Mouse (Mus musculus): ENCODE data around the gene Bcap31. TPM values are rescaled to one million over a fixed set of nuclear protein-coding genes. Genes with fewer than 3 reads are reported as not detected.
A peak's percentile ranks its signal among the peaks of the same experiment; 100 is the strongest.

The Bcap31 gene
- total and polyA plus RNA-seq, 2 experiments = 69.8 to 168 TPM

- DNase-seq (ENCODE audit: extremely low read depth, low read depth, low spot score) = no peak
- H3K4me3 ChIP-seq (ENCODE audit: insufficient read depth, low read depth, low read length) = peak overlapping the region; percentile 63
- 44% methylated on average over 19 of the region's 20 CpGs for WGBS
- H3K27me3 ChIP-seq (ENCODE audit: control insufficient read depth, insufficient read depth, low read length) = no peaks in the 10 kb centered on the region
- no peaks in the 10 kb centered on the region for H3K36me3 ChIP-seq (ENCODE audit: control insufficient read depth, insufficient read depth, low read length)
- TF ChIP-seq POLR2A (IDR thresholded peaks at IDR 0.05; ENCODE audit: extremely low read depth, insufficient read depth, low read length) = no peak
- no peak for TF ChIP-seq CTCF (IDR thresholded peaks at IDR 0.05; ENCODE audit: low read depth, low read length)
- H3K9ac ChIP-seq (ENCODE audit: low read depth, low read length) = peak overlapping the region; percentile 55
- no peak overlapping the region for H3K27ac ChIP-seq (replicated peaks; ENCODE audit: insufficient read depth, low read depth, low read length)
- H3K79me2 ChIP-seq (ENCODE audit: control insufficient read depth, insufficient read depth, low read length) = no peaks in the 10 kb centered on the region
- H3K4me1 ChIP-seq (ENCODE audit: control insufficient read depth, insufficient read depth, low read length) = peaks cover 5% of the 10 kb centered on the region
Measured at GRCm38 (mm10) chrX:73673968-73674661, 41.9 kb downstream of the Bcap31 start.

GRCm38 (mm10) chrX:73673619-73673967, 42.4 kb downstream of the Bcap31 start:
- no peaks in the 10 kb centered on the region for H3K27me3 ChIP-seq (ENCODE audit: control insufficient read depth, insufficient read depth, low read length)
- 3% methylated on average over 17 of the region's 42 CpGs for WGBS
- DNase-seq (ENCODE audit: extremely low read depth, low read depth, low spot score) = no peak
- no peaks in the 10 kb centered on the region for H3K36me3 ChIP-seq (ENCODE audit: control insufficient read depth, insufficient read depth, low read length)
- no peaks in the 10 kb centered on the region for H3K79me2 ChIP-seq (ENCODE audit: control insufficient read depth, insufficient read depth, low read length)
- H3K4me3 ChIP-seq (ENCODE audit: insufficient read depth, low read depth, low read length) = peak overlapping the region; percentile 63
- H3K4me1 ChIP-seq (ENCODE audit: control insufficient read depth, insufficient read depth, low read length) = peaks cover 5% of the 10 kb centered on the region
- no peak for TF ChIP-seq POLR2A (IDR thresholded peaks at IDR 0.05; ENCODE audit: extremely low read depth, insufficient read depth, low read length)
- no peak for TF ChIP-seq CTCF (IDR thresholded peaks at IDR 0.05; ENCODE audit: low read depth, low read length)
- H3K27ac ChIP-seq (replicated peaks; ENCODE audit: insufficient read depth, low read depth, low read length) = no peak overlapping the region
- H3K9ac ChIP-seq (ENCODE audit: low read depth, low read length) = peak overlapping the region; percentile 55

GRCm38 (mm10) chrX:73672879-73673618, 42.9 kb downstream of the Bcap31 start, which contains the start of gene Slc6a8:
Gene Slc6a8, plus strand, starts transcription at chrX:73673150.
- Histone ChIP-seq H3K4me3 (ENCODE audit: insufficient read depth, low read depth, low read length) (peak within 1 kb of the TSS; percentile 63), H3K9ac (ENCODE audit: low read depth, low read length) (peak within 1 kb of the TSS; percentile 87), H3K4me1 (ENCODE audit: control insufficient read depth, insufficient read depth, low read length) (peaks cover 5% of the 10 kb centered on the region), H3K36me3 (ENCODE audit: control insufficient read depth, insufficient read depth, low read length) (no peaks in the 10 kb centered on the region), H3K27me3 (ENCODE audit: control insufficient read depth, insufficient read depth, low read length) (no peaks in the 10 kb centered on the region), H3K79me2 (ENCODE audit: control insufficient read depth, insufficient read depth, low read length) (no peaks in the 10 kb centered on the region), H3K27ac (replicated peaks; ENCODE audit: insufficient read depth, low read depth, low read length) (no peak within 1 kb of the TSS; the same call in 1 of the 2 replicates)
- WGBS = under 1% methylated on average over 39 of the region's 72 CpGs
- TF ChIP-seq CTCF (IDR thresholded peaks at IDR 0.05; ENCODE audit: low read depth, low read length) = no peak
- TF ChIP-seq POLR2A (IDR thresholded peaks at IDR 0.05; ENCODE audit: extremely low read depth, insufficient read depth, low read length) = 0 out of 2 replicates have a peak, but pooled peaks have one; percentile 32
- peak; percentile 23 for DNase-seq (ENCODE audit: extremely low read depth, low read depth, low spot score)

GRCm38 (mm10) chrX:73672031-73672431, 43.9 kb downstream of the Bcap31 start:
- no peaks in the 10 kb centered on the region for H3K36me3 ChIP-seq (ENCODE audit: control insufficient read depth, insufficient read depth, low read length)
- 66% methylated on average over 4 of the region's 4 CpGs for WGBS
- TF ChIP-seq POLR2A (IDR thresholded peaks at IDR 0.05; ENCODE audit: extremely low read depth, insufficient read depth, low read length) (no peak), CTCF (IDR thresholded peaks at IDR 0.05; ENCODE audit: low read depth, low read length) (peak; percentile 61)
- H3K27me3 ChIP-seq (ENCODE audit: control insufficient read depth, insufficient read depth, low read length) = no peaks in the 10 kb centered on the region
- H3K4me1 ChIP-seq (ENCODE audit: control insufficient read depth, insufficient read depth, low read length) = peaks cover 5% of the 10 kb centered on the region
- H3K79me2 ChIP-seq (ENCODE audit: control insufficient read depth, insufficient read depth, low read length) = no peaks in the 10 kb centered on the region
- DNase-seq (ENCODE audit: extremely low read depth, low read depth, low spot score) = peak; percentile 22
- no peak overlapping the region for H3K27ac ChIP-seq (replicated peaks; ENCODE audit: insufficient read depth, low read depth, low read length)
- no peak overlapping the region for H3K9ac ChIP-seq (ENCODE audit: low read depth, low read length)
- no peak overlapping the region for H3K4me3 ChIP-seq (ENCODE audit: insufficient read depth, low read depth, low read length)

GRCm38 (mm10) chrX:73663143-73663542, 52.8 kb downstream of the Bcap31 start:
- Histone ChIP-seq H3K9ac (ENCODE audit: low read depth, low read length) (no peak overlapping the region), H3K79me2 (ENCODE audit: control insufficient read depth, insufficient read depth, low read length) (no peaks in the 10 kb centered on the region), H3K27ac (replicated peaks; ENCODE audit: insufficient read depth, low read depth, low read length) (no peak overlapping the region), H3K4me3 (ENCODE audit: insufficient read depth, low read depth, low read length) (no peak overlapping the region), H3K27me3 (ENCODE audit: control insufficient read depth, insufficient read depth, low read length) (0 out of 2 replicates have a peak, but pooled peaks cover 2% of the 10 kb centered on the region), H3K36me3 (ENCODE audit: control insufficient read depth, insufficient read depth, low read length) (no peaks in the 10 kb centered on the region), H3K4me1 (ENCODE audit: control insufficient read depth, insufficient read depth, low read length) (peaks cover 2% of the 10 kb centered on the region; the same call in 1 of the 2 replicates)
- no peak for DNase-seq (ENCODE audit: extremely low read depth, low read depth, low spot score)
- peak; percentile 18; the same call in 1 of the 2 replicates for TF ChIP-seq CTCF (IDR thresholded peaks at IDR 0.05; ENCODE audit: low read depth, low read length)
- TF ChIP-seq POLR2A (IDR thresholded peaks at IDR 0.05; ENCODE audit: extremely low read depth, insufficient read depth, low read length) = no peak
